Mouse (Mus musculus): Measurements from ENCODE around the gene Tsnaxip1.

GRCm38 (mm10) chr8:105805346-105805745 lies 22.2 kb upstream of the Tsnaxip1 start:
- TF ChIP-seq CTCF (IDR thresholded peaks at IDR 0.05; ENCODE audit: control insufficient read depth, insufficient read depth, low read length): no peak
- no peak for TF ChIP-seq POLR2A (IDR thresholded peaks at IDR 0.05; ENCODE audit: borderline replicate concordance, control insufficient read depth, low read depth, low read length)

Data from bone marrow, adult 2 months (tissue).